Mouse (Mus musculus): ENCODE data around the gene Crtap. TPM values are rescaled to one million over a fixed set of nuclear protein-coding genes. Genes with fewer than 3 reads are reported as not detected.
A peak's percentile ranks its signal among the peaks of the same experiment; 100 is the strongest.

Crtap gene
- total RNA-seq, 1 experiment = 106 TPM

DNA sequence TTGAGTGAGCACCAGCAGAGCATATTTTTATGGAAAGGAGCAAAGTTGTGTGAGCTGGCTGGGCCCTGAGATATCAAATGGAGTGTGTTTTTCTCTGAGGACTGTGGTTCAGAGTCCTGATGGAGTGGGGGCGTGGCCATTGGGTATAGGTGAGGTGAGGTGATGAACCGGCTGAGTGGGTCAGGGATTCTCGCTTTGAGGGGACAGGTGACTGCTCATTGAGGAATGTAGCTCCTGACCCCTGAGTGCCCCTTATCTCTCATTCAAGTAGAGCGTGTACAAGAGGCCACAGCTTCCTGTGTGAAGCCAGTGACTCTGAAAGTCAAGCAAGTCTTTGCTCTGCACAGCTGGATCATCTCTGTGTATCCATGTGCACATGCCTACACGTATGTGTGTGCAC lies 35.7 kb upstream of the Crtap start:
- Histone ChIP-seq H3K9me3 (ENCODE audit: control insufficient read depth, insufficient read depth, low read depth, low read length) (no peaks in the 10 kb centered on the region), H3K4me3 (ENCODE audit: insufficient read depth in 1 of 2, low read depth in 1 of 2, low read length in 2 of 2, poor library complexity in 1 of 2, severe bottlenecking in 1 of 2) (no peak overlapping the region), H3K9ac (ENCODE audit: insufficient read depth, low read depth, low read length, poor library complexity, severe bottlenecking) (no peak overlapping the region), H3K4me1 (ENCODE audit: control insufficient read depth in 2 of 2, insufficient read depth in 2 of 2, low read length in 2 of 2, poor library complexity in 1 of 2) (peaks cover 0 to 9% of the 10 kb centered on the region in 2 experiments; a peak in 2 of 4 replicates), H3K36me3 (ENCODE audit: control insufficient read depth, insufficient read depth, low read length, poor library complexity, severe bottlenecking) (peaks cover 28% of the 10 kb centered on the region), H3K27ac (ENCODE audit: insufficient read depth, low read depth, low read length, poor library complexity, severe bottlenecking) (no peak overlapping the region)
- in situ Hi-C loops (cut with MboI; ENCODE audit: low sequenced_read_pairs in 2 of 2, unreplicated experiment in 2 of 2) = no loop called here
- no peak for DNase-seq (ENCODE audit: low read depth, low spot score)
- no peak for TF ChIP-seq MAFK (IDR thresholded peaks at IDR 0.05; ENCODE audit: insufficient read depth, low read depth, low read length)

DNA sequence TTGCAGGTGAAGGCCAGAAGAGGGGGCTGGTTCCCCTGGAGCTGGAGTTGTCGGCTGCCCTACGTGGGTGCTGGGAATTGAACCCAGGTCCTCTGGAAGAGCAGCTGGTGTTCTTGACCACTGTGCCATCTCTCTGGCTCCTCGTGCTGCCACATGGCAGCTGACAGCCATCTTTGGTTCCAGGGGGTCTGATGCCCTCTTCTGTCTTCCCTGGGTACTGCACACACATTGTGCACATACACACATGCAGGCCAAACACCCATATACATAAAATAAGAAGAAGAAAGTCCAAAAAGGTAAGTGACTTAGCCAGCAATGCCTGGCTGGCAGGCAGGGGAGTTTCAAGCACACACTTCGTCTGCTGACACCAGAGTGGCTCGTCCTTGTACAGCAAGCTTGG lies 35.1 kb upstream of the Crtap start:
- Histone ChIP-seq H3K9ac (ENCODE audit: insufficient read depth, low read depth, low read length, poor library complexity, severe bottlenecking) (no peak overlapping the region), H3K4me1 (ENCODE audit: control insufficient read depth in 2 of 2, insufficient read depth in 2 of 2, low read length in 2 of 2, poor library complexity in 1 of 2) (peaks cover 0 to 9% of the 10 kb centered on the region in 2 experiments; a peak in 2 of 4 replicates), H3K36me3 (ENCODE audit: control insufficient read depth, insufficient read depth, low read length, poor library complexity, severe bottlenecking) (peaks cover 28% of the 10 kb centered on the region), H3K9me3 (ENCODE audit: control insufficient read depth, insufficient read depth, low read depth, low read length) (no peaks in the 10 kb centered on the region), H3K4me3 (ENCODE audit: insufficient read depth in 1 of 2, low read depth in 1 of 2, low read length in 2 of 2, poor library complexity in 1 of 2, severe bottlenecking in 1 of 2) (no peak overlapping the region), H3K27ac (ENCODE audit: insufficient read depth, low read depth, low read length, poor library complexity, severe bottlenecking) (no peak overlapping the region)
- no peak for DNase-seq (ENCODE audit: low read depth, low spot score)
- TF ChIP-seq ZNF384 (IDR thresholded peaks at IDR 0.05; ENCODE audit: low read depth, low read length) (no peak), ZC3H11A (IDR thresholded peaks at IDR 0.05; ENCODE audit: borderline replicate concordance, low read depth, low read length) (no peak), CHD2 (IDR thresholded peaks at IDR 0.05; ENCODE audit: low read depth, low read length) (no peak), MAFK (IDR thresholded peaks at IDR 0.05; ENCODE audit: insufficient read depth, low read depth, low read length) (no peak), HCFC1 (IDR thresholded peaks at IDR 0.05; ENCODE audit: borderline replicate concordance, insufficient read depth, low read length) (no peak)
- in situ Hi-C loops (cut with MboI; ENCODE audit: low sequenced_read_pairs in 2 of 2, unreplicated experiment in 2 of 2) = no loop called here

DNA sequence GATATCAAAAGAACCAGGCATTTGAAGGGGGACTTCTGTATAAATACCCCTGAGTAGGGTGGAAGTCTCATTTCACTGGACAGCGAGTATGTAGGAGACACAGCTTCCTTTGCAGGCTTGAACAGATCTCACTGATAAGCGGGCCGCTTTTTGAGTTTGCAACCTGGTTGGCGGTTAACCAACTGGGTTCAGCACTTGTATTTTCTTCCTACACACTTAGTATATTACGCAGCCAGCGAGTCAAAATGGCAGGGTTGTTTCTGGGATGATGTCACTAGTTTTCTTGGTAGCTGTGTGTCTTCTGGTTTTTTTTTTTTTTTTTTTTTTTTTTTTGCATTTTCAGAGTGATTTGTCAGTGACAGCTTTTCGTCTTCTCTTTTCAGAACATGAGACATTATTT lies 31.3 kb upstream of the Crtap start:
- in situ Hi-C loops (cut with MboI; ENCODE audit: low sequenced_read_pairs in 2 of 2, unreplicated experiment in 2 of 2) = no loop called here
- H3K4me1 ChIP-seq (ENCODE audit: control insufficient read depth in 2 of 2, insufficient read depth in 2 of 2, low read length in 2 of 2, poor library complexity in 1 of 2) = peaks cover 0 to 3% of the 10 kb centered on the region in 2 experiments; a peak in 1 of 4 replicates
- no peak overlapping the region for H3K4me3 ChIP-seq (ENCODE audit: insufficient read depth in 1 of 2, low read depth in 1 of 2, low read length in 2 of 2, poor library complexity in 1 of 2, severe bottlenecking in 1 of 2)
- peaks cover 38% of the 10 kb centered on the region for H3K36me3 ChIP-seq (ENCODE audit: control insufficient read depth, insufficient read depth, low read length, poor library complexity, severe bottlenecking)
- TF ChIP-seq HCFC1 (IDR thresholded peaks at IDR 0.05; ENCODE audit: borderline replicate concordance, insufficient read depth, low read length) (no peak), MAFK (IDR thresholded peaks at IDR 0.05; ENCODE audit: insufficient read depth, low read depth, low read length) (no peak), ZNF384 (IDR thresholded peaks at IDR 0.05; ENCODE audit: low read depth, low read length) (no peak), CHD2 (IDR thresholded peaks at IDR 0.05; ENCODE audit: low read depth, low read length) (no peak), ZC3H11A (IDR thresholded peaks at IDR 0.05; ENCODE audit: borderline replicate concordance, low read depth, low read length) (no peak)
- H3K9me3 ChIP-seq (ENCODE audit: control insufficient read depth, insufficient read depth, low read depth, low read length) = peaks cover 9% of the 10 kb centered on the region
- H3K27ac ChIP-seq (ENCODE audit: insufficient read depth, low read depth, low read length, poor library complexity, severe bottlenecking) = no peak overlapping the region
- H3K9ac ChIP-seq (ENCODE audit: insufficient read depth, low read depth, low read length, poor library complexity, severe bottlenecking) = no peak overlapping the region
- DNase-seq (ENCODE audit: low read depth, low spot score) = no peak

- no peak overlapping the region for H3K27ac ChIP-seq (ENCODE audit: insufficient read depth, low read depth, low read length, poor library complexity, severe bottlenecking)
- in situ Hi-C loops (cut with MboI; ENCODE audit: low sequenced_read_pairs in 2 of 2, unreplicated experiment in 2 of 2) = no loop called here
- no peak for DNase-seq (ENCODE audit: low read depth, low spot score)
- H3K9ac ChIP-seq (ENCODE audit: insufficient read depth, low read depth, low read length, poor library complexity, severe bottlenecking) = no peak overlapping the region
- peaks cover 0 to 3% of the 10 kb centered on the region in 2 experiments; a peak in 1 of 4 replicates for H3K4me1 ChIP-seq (ENCODE audit: control insufficient read depth in 2 of 2, insufficient read depth in 2 of 2, low read length in 2 of 2, poor library complexity in 1 of 2)
- no peak overlapping the region for H3K4me3 ChIP-seq (ENCODE audit: insufficient read depth in 1 of 2, low read depth in 1 of 2, low read length in 2 of 2, poor library complexity in 1 of 2, severe bottlenecking in 1 of 2)
- H3K36me3 ChIP-seq (ENCODE audit: control insufficient read depth, insufficient read depth, low read length, poor library complexity, severe bottlenecking) = peaks cover 43% of the 10 kb centered on the region
- TF ChIP-seq ZNF384 (IDR thresholded peaks at IDR 0.05; ENCODE audit: low read depth, low read length) = no peak
- no peak for TF ChIP-seq HCFC1 (IDR thresholded peaks at IDR 0.05; ENCODE audit: borderline replicate concordance, insufficient read depth, low read length)
- TF ChIP-seq MAFK (IDR thresholded peaks at IDR 0.05; ENCODE audit: insufficient read depth, low read depth, low read length) = peak; percentile 45; the same call in 1 of the 2 replicates
- TF ChIP-seq ZC3H11A (IDR thresholded peaks at IDR 0.05; ENCODE audit: borderline replicate concordance, low read depth, low read length) = no peak
- H3K9me3 ChIP-seq (ENCODE audit: control insufficient read depth, insufficient read depth, low read depth, low read length) = peaks cover 12% of the 10 kb centered on the region
Observed at GRCm38 (mm10) chr9:114421045-114421444, 30.6 kb upstream of the Crtap start.

DNA sequence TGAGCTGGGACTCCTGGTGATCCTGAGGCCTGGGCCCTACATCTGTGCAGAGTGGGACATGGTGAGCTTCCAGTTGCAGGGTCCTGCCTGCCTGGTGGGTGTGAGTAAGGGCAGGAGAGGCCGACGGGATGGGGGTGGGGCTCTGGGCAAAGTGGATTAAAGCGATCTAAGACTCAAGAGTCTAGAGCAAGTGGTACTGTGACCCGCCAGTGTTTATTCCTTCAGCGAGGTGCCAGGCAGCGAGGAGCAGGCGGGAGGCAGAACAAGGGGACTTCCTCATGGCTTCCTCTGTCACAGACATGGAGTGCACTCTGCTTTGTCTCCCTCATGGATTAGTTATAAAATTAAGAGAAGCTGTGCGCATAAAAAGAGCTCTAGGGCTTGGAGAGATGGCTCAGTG lies 30.0 kb upstream of the Crtap start:
- H3K4me3 ChIP-seq (ENCODE audit: insufficient read depth in 1 of 2, low read depth in 1 of 2, low read length in 2 of 2, poor library complexity in 1 of 2, severe bottlenecking in 1 of 2) = no peak overlapping the region
- peaks cover 40% of the 10 kb centered on the region for H3K36me3 ChIP-seq (ENCODE audit: control insufficient read depth, insufficient read depth, low read length, poor library complexity, severe bottlenecking)
- no peak for TF ChIP-seq HCFC1 (IDR thresholded peaks at IDR 0.05; ENCODE audit: borderline replicate concordance, insufficient read depth, low read length)
- TF ChIP-seq ZNF384 (IDR thresholded peaks at IDR 0.05; ENCODE audit: low read depth, low read length) = no peak
- no peak for TF ChIP-seq ZC3H11A (IDR thresholded peaks at IDR 0.05; ENCODE audit: borderline replicate concordance, low read depth, low read length)
- TF ChIP-seq CHD2 (IDR thresholded peaks at IDR 0.05; ENCODE audit: low read depth, low read length) = no peak
- TF ChIP-seq MAFK (IDR thresholded peaks at IDR 0.05; ENCODE audit: insufficient read depth, low read depth, low read length) = no peak
- no peak for DNase-seq (ENCODE audit: low read depth, low spot score)
- in situ Hi-C loops (cut with MboI; ENCODE audit: low sequenced_read_pairs in 2 of 2, unreplicated experiment in 2 of 2) = no loop called here
- H3K9ac ChIP-seq (ENCODE audit: insufficient read depth, low read depth, low read length, poor library complexity, severe bottlenecking) = peak overlapping the region; percentile 43; the same call in 1 of the 2 replicates
- peaks cover 0 to 3% of the 10 kb centered on the region in 2 experiments; a peak in 1 of 4 replicates for H3K4me1 ChIP-seq (ENCODE audit: control insufficient read depth in 2 of 2, insufficient read depth in 2 of 2, low read length in 2 of 2, poor library complexity in 1 of 2)
- H3K9me3 ChIP-seq (ENCODE audit: control insufficient read depth, insufficient read depth, low read depth, low read length) = peaks cover 18% of the 10 kb centered on the region
- no peak overlapping the region; the same call in 1 of the 2 replicates for H3K27ac ChIP-seq (ENCODE audit: insufficient read depth, low read depth, low read length, poor library complexity, severe bottlenecking)
